Mouse (Mus musculus) lung, embryonic 16.5 days (tissue): ENCODE measurements around the gene Foxi1. TPM values are rescaled to one million over a fixed set of nuclear protein-coding genes. Genes with fewer than 3 reads are reported as not detected.
A peak's percentile ranks its signal among the peaks of the same experiment; 100 is the strongest.

ENCODE experiments used
- ATAC-seq: fragments of 200-750 bp; cut with Nextera tagmentation; 2 replicates; pipeline ENCODE4 v1.8.0; 2017; ENCODE audit warnings: low read depth, mild to moderate bottlenecking, moderate library complexity
- H3K27ac ChIP-seq: fragments of 300-500 bp; sonication (generic); 2 replicates; pipeline ENCODE4 v1.5.1; 2014; ENCODE audit warnings: mild to moderate bottlenecking, control low read depth, low read length
- H3K27me3 ChIP-seq: fragments of 300-500 bp; sonication (generic); 2 replicates; pipeline ENCODE4 v1.6.1; 2014; ENCODE audit warnings: low read depth, low read length, mixed read lengths; ENCODE audit not compliant: control insufficient read depth, insufficient read depth
- H3K36me3 ChIP-seq: fragments of 300-500 bp; sonication (generic); 2 replicates; pipeline ENCODE4 v1.6.1; 2014; ENCODE audit warnings: low read length; ENCODE audit not compliant: control insufficient read depth, insufficient read depth
- H3K4me1 ChIP-seq: fragments of 300-500 bp; sonication (generic); replicated peaks from 2 replicates; pipeline ENCODE4 v1.6.1; 2014; ENCODE audit warnings: low read length, mixed read lengths; ENCODE audit not compliant: control insufficient read depth, insufficient read depth
- H3K4me2 ChIP-seq: fragments of 300-500 bp; sonication (generic); 2 replicates; pipeline ENCODE4 v1.6.1; 2014; ENCODE audit warnings: low read depth, low read length, control low read depth
- H3K4me3 ChIP-seq: fragments of 300-500 bp; sonication (generic); 2 replicates; pipeline ENCODE4 v1.5.1; 2014; ENCODE audit warnings: mild to moderate bottlenecking, low read length, control low read depth
- H3K9ac ChIP-seq: fragments of 300-500 bp; sonication (generic); 2 replicates; pipeline ENCODE4 v1.6.1; 2014; ENCODE audit warnings: low read length, control low read depth
- H3K9me3 ChIP-seq: fragments of 300-500 bp; sonication (generic); 2 replicates; pipeline ENCODE4 v1.6.1; 2016; ENCODE audit warnings: low read length; ENCODE audit not compliant: control insufficient read depth
- WGBS: fragments of 180-500 bp; shearing (Covaris S2); extraction: QIAGEN DNeasy Blood & Tissue Kit; methylation state at CpG from one replicate; pipeline ENCODE4 v1.1.7; 2014; 5-methylcytosine and 5-hydroxymethylcytosine counted together
- polyA plus RNA-seq: library from polyadenylated mRNA; unstranded; fragments of >200 nt; fragmentation: Nextera tagmentation; extraction: Ambion mirVana; gene quantifications from 2 replicates; pipeline ENCODE4 v1.2.1, GENCODE M21; 2015

Foxi1 gene
- polyA plus RNA-seq, 1 experiment from 2014 or later, result not detected

DNA sequence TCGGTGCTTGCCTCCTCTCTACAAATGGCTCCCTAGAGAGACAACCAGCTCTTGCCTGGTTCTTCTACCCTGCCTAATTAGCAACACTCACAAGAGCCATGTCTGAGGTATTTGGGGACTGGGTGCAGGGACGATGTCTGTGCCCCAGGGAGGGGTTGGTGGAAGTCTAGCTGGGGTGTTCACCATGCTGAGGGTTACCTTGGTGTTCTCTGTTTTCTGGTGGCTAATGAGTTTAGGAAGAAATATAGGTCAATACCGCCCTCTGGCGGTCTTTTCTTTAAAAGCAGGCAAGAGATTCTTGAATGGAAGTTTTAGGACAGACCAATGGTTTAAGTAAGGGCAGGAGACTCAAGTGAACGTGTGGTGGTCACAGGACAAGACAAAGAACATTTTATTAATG is 5.0 kb upstream of the Foxi1 start:
- H3K27me3 ChIP-seq, result no peaks in the 10 kb centered on the region
- H3K4me3 ChIP-seq, result no peak overlapping the region
- H3K4me1 ChIP-seq, result no peaks in the 10 kb centered on the region
- H3K9ac ChIP-seq, result no peak overlapping the region
- WGBS, result 20% methylated on average over 5 of the region's 5 CpGs
- H3K4me2 ChIP-seq, result no peak overlapping the region
- H3K9me3 ChIP-seq, result no peaks in the 10 kb centered on the region
- H3K36me3 ChIP-seq, result no peaks in the 10 kb centered on the region
- no peak overlapping the region for H3K27ac ChIP-seq
- peak; percentile 23; the same call in 1 of the 2 replicates for ATAC-seq

GRCm38 (mm10) chr11:34202769-34203168 is 5.1 kb downstream of the Foxi1 start:
- no peak for ATAC-seq
- no peaks in the 10 kb centered on the region for H3K27me3 ChIP-seq
- WGBS, result 45% methylated on average over 1 of the region's 1 CpGs

DNA sequence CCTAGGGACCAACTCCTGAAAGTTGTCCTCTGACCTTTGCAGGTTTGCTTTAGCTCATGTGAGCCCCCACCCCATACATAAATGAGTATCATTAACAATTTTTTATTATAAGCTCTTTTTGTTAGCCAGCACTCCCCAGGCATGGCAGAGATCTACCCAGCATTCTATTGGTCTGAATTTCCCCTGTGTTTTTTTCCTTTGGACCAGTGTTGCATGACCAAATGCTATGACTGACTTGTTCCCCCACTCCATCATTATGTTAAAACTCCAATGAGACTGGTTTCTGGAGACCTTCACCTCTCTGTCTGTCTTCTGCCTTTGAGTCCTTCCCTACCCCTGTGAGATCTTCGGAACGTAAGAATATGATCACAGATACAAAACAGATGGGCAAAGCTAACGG is 12.7 kb downstream of the Foxi1 start:
- Histone ChIP-seq H3K27ac (peak overlapping the region; percentile 64), H3K36me3 (no peaks in the 10 kb centered on the region), H3K27me3 (no peaks in the 10 kb centered on the region), H3K4me3 (no peak overlapping the region), H3K4me2 (no peak overlapping the region), H3K9ac (no peak overlapping the region), H3K4me1 (peaks cover 9% of the 10 kb centered on the region; the same call in 1 of the 2 replicates), H3K9me3 (no peaks in the 10 kb centered on the region)
- WGBS, result 83% methylated on average over 3 of the region's 3 CpGs
- ATAC-seq, result peak; percentile 15; the same call in 1 of the 2 replicates

More at GRCm38 (mm10) chr11:34202769-34203168, 5.1 kb downstream of the Foxi1 start:
- H3K4me3 ChIP-seq, result no peak overlapping the region
- H3K36me3 ChIP-seq, result no peaks in the 10 kb centered on the region
- H3K9me3 ChIP-seq, result no peaks in the 10 kb centered on the region
- no peak overlapping the region for H3K4me2 ChIP-seq
- no peak overlapping the region for H3K9ac ChIP-seq
- H3K27ac ChIP-seq, result no peak overlapping the region
- no peaks in the 10 kb centered on the region for H3K4me1 ChIP-seq

DNA sequence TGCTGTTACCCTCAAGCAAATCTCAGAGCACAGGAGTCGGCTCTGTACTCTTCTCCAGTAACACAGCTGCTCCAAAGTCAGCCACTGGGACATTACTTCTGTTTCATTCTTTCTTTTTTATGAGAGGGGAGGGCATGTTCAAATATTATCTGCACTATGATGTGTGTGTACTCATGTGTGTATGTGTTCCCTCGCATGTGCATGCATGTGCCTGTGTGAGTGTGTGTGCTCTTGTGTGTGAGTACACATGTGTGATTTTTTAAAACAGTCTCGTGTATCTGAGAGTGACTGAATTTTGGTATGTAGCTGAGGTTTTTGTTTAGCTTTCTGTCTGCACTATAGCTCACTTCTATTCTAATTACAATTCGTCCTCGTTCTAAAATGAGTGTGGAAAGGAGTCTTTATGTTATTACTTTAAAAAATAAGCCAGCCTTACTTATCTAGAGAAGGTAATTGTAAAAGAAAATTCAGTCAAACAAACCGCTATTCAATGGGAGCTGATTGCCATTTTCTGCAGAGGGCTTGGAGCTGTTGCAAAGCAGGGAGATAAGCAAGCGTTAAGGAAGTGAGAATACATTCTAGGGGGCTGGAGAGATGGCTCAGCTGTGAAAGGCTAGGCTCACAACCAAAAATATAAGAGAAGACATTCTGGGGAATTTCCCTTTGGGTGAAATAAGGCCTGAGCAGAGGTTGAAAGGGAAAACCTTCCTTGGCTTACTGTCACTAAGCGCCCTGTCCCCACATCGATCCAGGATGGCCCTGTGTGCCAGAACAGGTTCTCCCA is 13.5 kb downstream of the Foxi1 start:
- Histone ChIP-seq H3K27me3 (no peaks in the 10 kb centered on the region), H3K27ac (peak overlapping the region; percentile 79), H3K36me3 (no peaks in the 10 kb centered on the region), H3K4me1 (peaks cover 9% of the 10 kb centered on the region; the same call in 1 of the 2 replicates), H3K4me3 (no peak overlapping the region), H3K4me2 (no peak overlapping the region), H3K9ac (no peak overlapping the region), H3K9me3 (no peaks in the 10 kb centered on the region)
- peak; percentile 84 for ATAC-seq
- WGBS, result 29% methylated on average over 9 of the region's 9 CpGs

GRCm38 (mm10) chr11:34193658-34194057 is 14.2 kb downstream of the Foxi1 start:
- H3K9ac ChIP-seq, result no peak overlapping the region
- peaks cover 9% of the 10 kb centered on the region; the same call in 1 of the 2 replicates for H3K4me1 ChIP-seq
- no peak overlapping the region for H3K4me3 ChIP-seq
- no peak overlapping the region for H3K4me2 ChIP-seq
- H3K27me3 ChIP-seq, result no peaks in the 10 kb centered on the region
- WGBS, result 49% methylated on average over 3 of the region's 3 CpGs
- no peaks in the 10 kb centered on the region for H3K36me3 ChIP-seq
- peak; percentile 41 for ATAC-seq
- H3K27ac ChIP-seq, result peak overlapping the region; percentile 79
- H3K9me3 ChIP-seq, result no peaks in the 10 kb centered on the region

GRCm38 (mm10) chr11:34184266-34184665 is 23.6 kb downstream of the Foxi1 start:
- Histone ChIP-seq H3K9me3 (no peaks in the 10 kb centered on the region), H3K4me1 (peaks cover 13% of the 10 kb centered on the region), H3K27me3 (no peaks in the 10 kb centered on the region), H3K27ac (peak overlapping the region; percentile 28; the same call in 1 of the 2 replicates), H3K9ac (no peak overlapping the region), H3K36me3 (no peaks in the 10 kb centered on the region), H3K4me2 (no peak overlapping the region), H3K4me3 (no peak overlapping the region)
- WGBS, result 35% methylated on average over 2 of the region's 2 CpGs
- ATAC-seq, result peak; percentile 14; the same call in 1 of the 2 replicates

DNA sequence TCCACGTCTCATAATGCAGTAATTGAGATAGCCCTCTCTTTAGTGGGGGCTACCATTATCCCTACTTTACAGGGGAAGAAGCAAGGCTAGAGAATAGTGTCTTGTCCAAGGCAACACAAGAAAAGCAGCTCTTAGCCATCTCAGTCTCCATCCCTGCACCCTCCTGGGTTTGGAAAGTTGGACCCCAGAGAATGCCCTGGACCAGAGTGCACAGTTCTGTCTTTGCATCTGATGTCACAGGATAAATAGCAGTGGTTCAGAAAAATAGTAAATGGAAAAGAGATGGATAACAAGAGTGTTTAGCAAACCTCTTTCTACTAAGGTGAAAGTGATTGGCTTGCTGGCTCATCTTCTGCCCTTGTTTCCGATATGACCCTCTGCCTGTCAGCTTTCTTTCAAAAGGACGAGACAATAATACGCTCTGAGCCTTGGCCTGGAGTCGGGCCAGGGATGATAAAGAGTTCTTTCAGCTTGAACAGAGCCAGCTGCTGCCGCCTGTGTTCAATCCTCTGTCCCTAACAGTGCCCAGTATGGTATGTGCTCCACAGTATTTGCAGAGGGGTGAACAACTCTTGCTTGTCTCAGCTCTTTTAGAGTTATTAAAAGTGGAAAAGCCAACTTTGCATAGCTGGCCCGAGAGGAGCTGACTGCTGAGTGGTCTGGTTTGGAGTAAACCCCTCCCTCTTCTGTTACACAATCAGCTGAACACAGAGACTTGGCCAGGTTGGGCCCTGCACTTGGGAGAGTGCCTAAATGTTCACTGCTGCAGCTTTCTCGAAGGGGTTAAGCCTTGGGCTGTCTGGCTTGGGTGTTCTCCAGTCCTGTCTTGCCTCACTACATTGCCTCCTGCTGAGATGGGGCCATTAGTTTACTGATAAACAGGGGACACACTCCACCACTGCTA is 26.4 kb downstream of the Foxi1 start:
- peak overlapping the region; percentile 77 for H3K27ac ChIP-seq
- 10% methylated on average over 8 of the region's 8 CpGs for WGBS
- no peaks in the 10 kb centered on the region for H3K36me3 ChIP-seq
- H3K4me1 ChIP-seq, result peaks cover 13% of the 10 kb centered on the region
- no peak overlapping the region for H3K4me2 ChIP-seq
- H3K9me3 ChIP-seq, result no peaks in the 10 kb centered on the region
- no peak overlapping the region for H3K4me3 ChIP-seq
- no peak overlapping the region for H3K9ac ChIP-seq
- no peaks in the 10 kb centered on the region for H3K27me3 ChIP-seq
- ATAC-seq, result peak; percentile 96

DNA sequence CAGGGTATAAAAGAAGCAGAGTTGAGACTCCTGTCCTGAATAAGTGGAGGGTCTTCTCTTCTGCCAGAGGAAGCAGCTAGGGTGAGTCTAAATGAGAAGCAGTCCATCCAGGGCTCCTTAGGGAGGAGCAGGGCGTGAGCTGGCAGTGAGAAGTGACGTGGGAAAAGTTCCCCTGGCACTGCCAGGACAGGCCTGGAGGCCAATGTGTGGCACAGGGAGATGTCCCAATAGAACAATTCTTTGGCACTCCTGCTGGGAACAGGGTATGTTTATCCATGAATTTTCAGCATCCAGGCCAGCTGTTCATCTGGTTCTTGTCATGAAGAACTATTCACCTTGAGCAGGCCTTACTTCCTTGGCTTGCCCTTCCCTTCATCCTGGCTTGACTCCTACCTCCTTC is 29.1 kb downstream of the Foxi1 start:
- H3K27ac ChIP-seq, result no peak overlapping the region
- H3K4me2 ChIP-seq, result no peak overlapping the region
- no peak for ATAC-seq
- no peak overlapping the region for H3K9ac ChIP-seq
- H3K36me3 ChIP-seq, result no peaks in the 10 kb centered on the region
- H3K4me1 ChIP-seq, result peaks cover 13% of the 10 kb centered on the region
- H3K4me3 ChIP-seq, result no peak overlapping the region
- no peaks in the 10 kb centered on the region for H3K27me3 ChIP-seq
- no peaks in the 10 kb centered on the region for H3K9me3 ChIP-seq
- WGBS, result 82% methylated on average over 2 of the region's 2 CpGs

DNA sequence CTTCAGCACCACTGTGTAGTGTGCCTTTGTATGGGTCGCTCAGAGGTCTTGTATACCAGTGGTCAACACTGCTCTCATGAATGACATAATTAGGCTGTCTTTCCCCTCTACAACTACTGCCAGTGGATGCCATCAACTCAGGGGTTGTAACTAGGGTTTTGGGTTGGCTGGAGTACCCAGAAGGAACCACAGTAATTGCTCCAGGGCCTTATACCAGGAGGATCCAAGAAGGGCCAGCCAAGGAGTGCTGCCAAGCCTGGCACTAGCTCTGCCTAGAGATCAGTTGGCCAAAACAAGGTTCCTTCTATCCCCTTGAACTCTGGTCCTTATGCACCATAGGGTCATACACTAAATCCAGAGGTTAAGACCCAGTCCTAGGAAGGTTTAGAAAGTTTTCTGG is 31.5 kb downstream of the Foxi1 start:
- no peak overlapping the region for H3K9ac ChIP-seq
- ATAC-seq, result no peak
- H3K4me2 ChIP-seq, result no peak overlapping the region
- H3K27me3 ChIP-seq, result no peaks in the 10 kb centered on the region
- H3K4me1 ChIP-seq, result peaks cover 8% of the 10 kb centered on the region
- no peaks in the 10 kb centered on the region for H3K36me3 ChIP-seq
- 69% methylated on average over 1 of the region's 1 CpGs for WGBS
- H3K9me3 ChIP-seq, result no peaks in the 10 kb centered on the region
- no peak overlapping the region for H3K27ac ChIP-seq
- no peak overlapping the region for H3K4me3 ChIP-seq
